Mouse (Mus musculus): ENCODE data around the gene Uhrf1bp1l.

DNA sequence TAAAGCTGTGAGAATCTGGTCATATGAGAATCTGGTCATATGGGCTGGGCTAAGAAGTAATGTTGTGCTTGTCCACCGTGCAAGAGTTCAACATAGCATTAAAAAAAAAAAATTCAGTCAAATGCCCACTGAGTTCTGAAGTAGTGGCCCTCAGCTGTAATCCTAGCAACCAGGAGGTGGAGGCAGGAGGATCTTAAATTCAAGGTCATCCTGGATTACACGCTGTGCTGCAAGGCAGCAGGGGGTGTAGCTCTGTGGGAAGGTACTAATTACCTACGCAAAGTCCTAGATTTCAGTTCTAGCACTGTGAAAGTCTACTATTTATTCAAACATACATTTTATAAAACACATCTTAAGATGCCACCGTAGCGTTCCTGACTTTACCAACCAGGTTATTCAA is 13.4 kb upstream of the Uhrf1bp1l start:
- TF ChIP-seq CTCF (IDR thresholded peaks at IDR 0.05; ENCODE audit: low read depth, low read length) = no peak
- TF ChIP-seq GATA1 (IDR thresholded peaks at IDR 0.05; ENCODE audit: borderline replicate concordance, low read length) = no peak
- no peak for TF ChIP-seq TAL1 (conservative IDR thresholded peaks at IDR 0.05; ENCODE audit: low read depth, low read length)
- TF ChIP-seq GATA2 (IDR thresholded peaks at IDR 0.05; ENCODE audit: borderline replicate concordance, low read depth, low read length) = no peak
